Mouse (Mus musculus) liver, postnatal 0 days (tissue): ENCODE measurements around the gene Pdia4.

Source experiments
- CTCF ChIP-seq: sonication (generic); IDR thresholded peaks from 2 replicates; pipeline ENCODE4 v1.5.1; 2016; ENCODE audit warnings: antibody characterized with exemption, low read depth
- EP300 ChIP-seq: IDR thresholded peaks from 2 replicates; pipeline ENCODE4 v1.6.1; 2016; ENCODE audit warnings: antibody characterized with exemption, low read depth, mild to moderate bottlenecking

DNA sequence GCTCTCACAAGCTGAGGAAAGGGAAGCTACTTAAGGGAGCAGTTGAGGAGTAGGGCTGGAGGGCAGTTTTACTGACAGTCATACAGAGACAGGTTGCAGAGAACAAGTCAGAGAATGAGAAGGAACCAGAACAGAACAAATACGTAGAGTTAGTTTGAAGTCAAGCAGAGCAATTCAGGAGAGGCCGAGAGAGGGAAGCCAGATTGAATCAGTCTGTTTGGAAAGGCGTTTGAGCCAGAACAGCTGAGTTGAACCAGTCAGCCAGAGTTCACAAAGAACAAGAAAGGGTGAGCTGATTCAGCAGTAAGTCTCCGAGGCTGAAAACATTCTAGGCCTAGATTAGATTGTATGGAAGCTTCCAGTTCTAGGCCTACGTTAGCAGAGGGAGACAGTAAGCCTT lies 19.9 kb downstream of the Pdia4 start:
- no peak for TF ChIP-seq CTCF
- TF ChIP-seq EP300 = no peak
